Mouse (Mus musculus) olfactory bulb, adult 2 months (tissue): Measurements from ENCODE around the gene Mrgprd. TPM values are rescaled to one million over a fixed set of nuclear protein-coding genes. Genes with fewer than 3 reads are reported as not detected.

Experiments
- H3K27ac ChIP-seq: fragments of 200-500 bp; 2 replicates; pipeline ENCODE4 v1.5.1; 2012; ENCODE audit warnings: low read depth, low read length; ENCODE audit not compliant: insufficient read depth
- H3K4me1 ChIP-seq: fragments of 200-500 bp; 2 replicates; pipeline ENCODE4 v1.6.1; 2012; ENCODE audit warnings: low read length; ENCODE audit not compliant: control insufficient read depth, insufficient read depth
- H3K4me3 ChIP-seq: fragments of 200-500 bp; 2 replicates; pipeline ENCODE4 v1.5.1; 2012; ENCODE audit warnings: mild to moderate bottlenecking, low read depth, low read length, moderate library complexity; ENCODE audit not compliant: insufficient read depth
- CTCF ChIP-seq: fragments of 200-500 bp; IDR thresholded peaks from 2 replicates; pipeline ENCODE4 v1.5.1; 2012; ENCODE audit warnings: low read depth, mild to moderate bottlenecking, low read length, moderate library complexity; ENCODE audit not compliant: insufficient read depth
- POLR2A ChIP-seq: fragments of 200-500 bp; IDR thresholded peaks from 2 replicates; pipeline ENCODE4 v1.6.1; 2012; ENCODE audit warnings: mild to moderate bottlenecking, low read depth, low read length, moderate library complexity; ENCODE audit not compliant: insufficient read depth
- WGBS: fragments of 180-500 bp; shearing (Covaris S2); methylation state at CpG from one replicate; pipeline ENCODE4 v1.1.7; 2018; 5-methylcytosine and 5-hydroxymethylcytosine counted together
- polyA plus RNA-seq: library from polyadenylated mRNA; stranded (reverse); fragments of >200 nt; gene quantifications from 2 replicates; pipeline ENCODE4 v1.2.4, GENCODE M21; 2012; ENCODE audit warnings: low replicate concordance; ENCODE audit not compliant: missing spikeins, insufficient read depth, insufficient read length

Mrgprd gene
- polyA plus RNA-seq, 1 experiment = not detected

DNA sequence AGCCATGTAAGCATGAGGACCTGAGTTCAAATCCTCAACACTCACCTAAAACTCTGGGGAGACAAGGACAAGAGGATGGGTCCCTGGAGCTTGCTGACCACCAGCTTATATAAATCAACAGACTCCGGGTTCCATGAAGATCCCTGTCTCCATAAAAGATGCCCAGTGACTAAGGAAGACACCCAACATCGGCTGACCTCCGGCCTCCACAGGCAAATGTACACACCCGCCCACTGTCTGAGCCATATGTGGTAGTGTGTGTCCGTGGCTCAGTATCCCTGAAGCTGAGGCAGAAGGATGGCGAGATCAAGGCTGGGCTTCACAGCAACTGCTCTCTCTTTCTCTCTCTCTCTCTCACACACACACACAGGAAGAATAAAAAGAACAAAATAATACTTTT lies 19.3 kb downstream of the Mrgprd start:
- Histone ChIP-seq H3K4me3 (no peak overlapping the region), H3K27ac (no peak overlapping the region), H3K4me1 (peaks cover 3% of the 10 kb centered on the region; the same call in 1 of the 2 replicates)
- TF ChIP-seq POLR2A (no peak), CTCF (no peak)
- WGBS = 90% methylated on average over 6 of the region's 6 CpGs

- H3K4me1 ChIP-seq = peaks cover 3% of the 10 kb centered on the region; the same call in 1 of the 2 replicates
- TF ChIP-seq CTCF = no peak
- TF ChIP-seq POLR2A = no peak
- H3K27ac ChIP-seq = no peak overlapping the region
- 46% methylated on average over 4 of the region's 4 CpGs for WGBS
- no peak overlapping the region for H3K4me3 ChIP-seq
Measured at GRCm38 (mm10) chr7:145334428-145335027, 19.9 kb downstream of the Mrgprd start.

DNA sequence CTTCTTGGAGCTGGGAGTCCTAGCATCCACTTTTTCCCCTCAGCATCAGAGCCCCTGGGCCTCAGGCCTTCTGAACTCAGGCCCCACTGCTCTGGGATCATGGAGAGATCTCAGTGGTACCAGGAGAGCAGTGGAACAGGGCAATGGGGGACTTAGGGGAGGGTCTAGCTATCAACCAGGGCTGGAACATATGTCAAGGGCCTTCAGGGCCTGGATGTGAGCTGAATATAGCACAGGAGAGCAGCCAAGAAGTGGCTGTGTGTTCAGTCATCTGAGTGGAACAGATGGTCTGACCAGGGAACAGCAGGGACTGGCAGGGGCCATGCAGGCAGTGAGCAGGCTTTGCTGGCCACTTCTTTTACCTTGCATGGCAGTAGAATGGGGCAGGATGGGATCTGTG lies 20.6 kb downstream of the Mrgprd start:
- TF ChIP-seq CTCF = no peak
- no peak for TF ChIP-seq POLR2A
- Histone ChIP-seq H3K27ac (no peak overlapping the region), H3K4me1 (no peaks in the 10 kb centered on the region), H3K4me3 (no peak overlapping the region)

- Histone ChIP-seq H3K27ac (no peak overlapping the region), H3K4me3 (no peak overlapping the region), H3K4me1 (no peaks in the 10 kb centered on the region)
- 89% methylated on average over 3 of the region's 3 CpGs for WGBS
- TF ChIP-seq CTCF = no peak
- TF ChIP-seq POLR2A = no peak
Measured at GRCm38 (mm10) chr7:145335616-145336332, 21.1 kb downstream of the Mrgprd start.

GRCm38 (mm10) chr7:145337889-145338288 lies 23.3 kb downstream of the Mrgprd start:
- Histone ChIP-seq H3K4me1 (no peaks in the 10 kb centered on the region), H3K4me3 (no peak overlapping the region), H3K27ac (no peak overlapping the region)
- no peak for TF ChIP-seq POLR2A
- TF ChIP-seq CTCF = no peak
- WGBS = 80% methylated on average over 2 of the region's 2 CpGs

- Histone ChIP-seq H3K4me3 (no peak overlapping the region), H3K27ac (no peak overlapping the region), H3K4me1 (no peaks in the 10 kb centered on the region)
- WGBS = 91% methylated on average over 5 of the region's 5 CpGs
- TF ChIP-seq POLR2A (no peak), CTCF (no peak)
Measured at GRCm38 (mm10) chr7:145340248-145340904, 25.7 kb downstream of the Mrgprd start.

Other genes with a start within 250 kb of the Mrgprd start
- not detected in 2 replicates for gene 1810010D01Rik, start 106.7 kb upstream of the Mrgprd start, polyA plus RNA-seq
- gene Tpcn2, start 30.8 kb upstream of the Mrgprd start, polyA plus RNA-seq = not detected in 2 replicates
- not detected in 2 replicates for gene Mrgprf, start 14.0 kb upstream of the Mrgprd start, polyA plus RNA-seq